Mouse (Mus musculus): ENCODE data around the gene Prdm16.

- no peak for TF ChIP-seq ZNF384 (IDR thresholded peaks at IDR 0.05; ENCODE audit: low read depth, low read length)
- TF ChIP-seq HCFC1 (IDR thresholded peaks at IDR 0.05; ENCODE audit: borderline replicate concordance, insufficient read depth, low read length) = no peak
- no peak for TF ChIP-seq MAFK (IDR thresholded peaks at IDR 0.05; ENCODE audit: insufficient read depth, low read depth, low read length)
- TF ChIP-seq CHD2 (IDR thresholded peaks at IDR 0.05; ENCODE audit: low read depth, low read length) = no peak
Observed at GRCm38 (mm10) chr4:154481771-154482637, 154.7 kb downstream of the Prdm16 start.
